Comparison of ENCODE assay signal across 23 mouse cellular contexts in genomic region chr17:62905692-62906445, GRCm38 (mm10). TPM values are rescaled to one million over a fixed set of nuclear protein-coding genes. Genes with fewer than 3 reads are reported as not detected.
A peak's percentile ranks its signal among the peaks of the same experiment; 100 is the strongest.
DNase-seq lines count a peak whose midpoint lies in the region; ATAC-seq and TF ChIP-seq lines count a peak whose summit lies in the region.
"Had no signal": no experiment of that assay in that cellular context is flagged by ENCODE, and none has a peak within 500 bp of the region (broad histone marks: within the 10 kb centered on the region; RNA-seq: fewer than 3 reads in every experiment).

No protein-coding gene starts in this region.

- no peaks in the 10 kb centered on the region for H3K4me1 ChIP-seq in hindbrain, embryonic 11.5 days (replicated peaks; ENCODE audit: control insufficient read depth, insufficient read depth, low read length)
- H3K4me1 ChIP-seq in hindbrain, embryonic 10.5 days (replicated peaks), result peaks cover 3% of the 10 kb centered on the region; the same call in 1 of the 2 replicates
- H3K4me1 ChIP-seq in embryonic facial prominence, embryonic 13.5 days, result peaks cover 5% of the 10 kb centered on the region
- no peaks in the 10 kb centered on the region; the same call in 1 of the 2 replicates for H3K4me1 ChIP-seq in hindbrain, embryonic 16.5 days (ENCODE audit: control insufficient read depth, insufficient read depth, low read depth, low read length)
- 0 out of 2 replicates have a peak, but pooled peaks cover 4% of the 10 kb centered on the region for H3K4me1 ChIP-seq in neural tube, embryonic 14.5 days (ENCODE audit: control insufficient read depth, insufficient read depth, low read length)
- no peaks in the 10 kb centered on the region for H3K4me1 ChIP-seq in stomach, postnatal 0 days (replicated peaks; ENCODE audit: control insufficient read depth, insufficient read depth)
- H3K4me1 ChIP-seq: heart, embryonic 12.5 days had no signal

- H3K27ac ChIP-seq in hindbrain, embryonic 11.5 days (ENCODE audit: low read depth, low read length), result no peak overlapping the region
- no peak overlapping the region for H3K27ac ChIP-seq in hindbrain, embryonic 10.5 days
- H3K27ac ChIP-seq in embryonic facial prominence, embryonic 13.5 days, result no peak overlapping the region
- H3K27ac ChIP-seq in hindbrain, embryonic 16.5 days (ENCODE audit: low read depth, low read length), result no peak overlapping the region
- no peak overlapping the region for H3K27ac ChIP-seq in neural tube, embryonic 14.5 days (ENCODE audit: low read depth, low read length)
- no peak overlapping the region for H3K27ac ChIP-seq in stomach, postnatal 0 days (replicated peaks)

- ATAC-seq in hindbrain, embryonic 11.5 days (ENCODE audit: low FRiP score), result peak; percentile 47; the same call in 1 of the 2 replicates
- no peak for ATAC-seq in embryonic facial prominence, embryonic 13.5 days (ENCODE audit: insufficient number of reproducible peaks, insufficient read depth, low FRiP score, low TSS enrichment, low read depth)
- ATAC-seq in hindbrain, embryonic 16.5 days, result no peak
- 0 out of 2 replicates have a peak, but pooled peaks have one; percentile 34 for ATAC-seq in neural tube, embryonic 14.5 days (ENCODE audit: low read depth)
- ATAC-seq in stomach, postnatal 0 days (ENCODE audit: low FRiP score, low TSS enrichment), result no peak
- ATAC-seq: CD4-positive, CD25-positive, alpha-beta regulatory T cell, adult 4 months; forebrain, postnatal 0 days; inflammation-experienced regulatory T-cells, adult 6 months had no signal

- TF ChIP-seq CTCF in stomach, postnatal 0 days (IDR thresholded peaks at IDR 0.05; ENCODE audit: low read depth), result no peak

- WGBS in hindbrain, embryonic 11.5 days, result 66% methylated on average over 16 of the region's 16 CpGs
- 69% methylated on average over 16 of the region's 16 CpGs for WGBS in hindbrain, embryonic 10.5 days
- 36% methylated on average over 16 of the region's 16 CpGs for WGBS in embryonic facial prominence, embryonic 13.5 days
- WGBS in hindbrain, embryonic 16.5 days, result 51% methylated on average over 16 of the region's 16 CpGs
- 46% methylated on average over 16 of the region's 16 CpGs for WGBS in neural tube, embryonic 14.5 days
- WGBS in stomach, postnatal 0 days, result 70% methylated on average over 16 of the region's 16 CpGs

- TF ChIP-seq EP300 in stomach, postnatal 0 days (optimal IDR thresholded peaks at IDR 0.05), result no peak

- no peaks in the 10 kb centered on the region for H3K27me3 ChIP-seq in hindbrain, embryonic 11.5 days (ENCODE audit: control insufficient read depth, insufficient read depth, low read length)
- no peaks in the 10 kb centered on the region for H3K27me3 ChIP-seq in hindbrain, embryonic 10.5 days (ENCODE audit: insufficient read depth, poor library complexity, severe bottlenecking)
- no peaks in the 10 kb centered on the region for H3K27me3 ChIP-seq in embryonic facial prominence, embryonic 13.5 days
- H3K27me3 ChIP-seq in hindbrain, embryonic 16.5 days (replicated peaks; ENCODE audit: control insufficient read depth, insufficient read depth, low read length), result no peaks in the 10 kb centered on the region
- no peaks in the 10 kb centered on the region for H3K27me3 ChIP-seq in neural tube, embryonic 14.5 days (ENCODE audit: control insufficient read depth, insufficient read depth, low read length)
- no peaks in the 10 kb centered on the region for H3K27me3 ChIP-seq in stomach, postnatal 0 days (ENCODE audit: control insufficient read depth, insufficient read depth, low read length)
- H3K27me3 ChIP-seq: heart, embryonic 12.5 days had no signal

- H3K4me2 ChIP-seq in hindbrain, embryonic 11.5 days (replicated peaks; ENCODE audit: low read depth, low read length), result no peak overlapping the region
- H3K4me2 ChIP-seq in embryonic facial prominence, embryonic 13.5 days, result peak overlapping the region; percentile 24; the same call in 1 of the 2 replicates
- peak overlapping the region; percentile 35 for H3K4me2 ChIP-seq in hindbrain, embryonic 16.5 days (ENCODE audit: low read length)
- 0 out of 2 replicates have a peak overlapping the region, but pooled peaks have one; percentile 7 for H3K4me2 ChIP-seq in neural tube, embryonic 14.5 days (ENCODE audit: low read depth, low read length)
- H3K4me2 ChIP-seq in stomach, postnatal 0 days (replicated peaks; ENCODE audit: low read depth), result no peak overlapping the region
- H3K4me2 ChIP-seq: heart, embryonic 12.5 days had no signal

- no peaks in the 10 kb centered on the region for H3K36me3 ChIP-seq in hindbrain, embryonic 11.5 days (ENCODE audit: control insufficient read depth, insufficient read depth, low read length)
- no peaks in the 10 kb centered on the region for H3K36me3 ChIP-seq in hindbrain, embryonic 10.5 days
- no peaks in the 10 kb centered on the region for H3K36me3 ChIP-seq in embryonic facial prominence, embryonic 13.5 days
- no peaks in the 10 kb centered on the region for H3K36me3 ChIP-seq in hindbrain, embryonic 16.5 days (ENCODE audit: control insufficient read depth, insufficient read depth, low read length)
- no peaks in the 10 kb centered on the region for H3K36me3 ChIP-seq in neural tube, embryonic 14.5 days (ENCODE audit: control insufficient read depth, insufficient read depth, low read length)
- no peaks in the 10 kb centered on the region for H3K36me3 ChIP-seq in stomach, postnatal 0 days (ENCODE audit: control insufficient read depth, insufficient read depth, low read length)
- H3K36me3 ChIP-seq: heart, embryonic 12.5 days had no signal

- intact Hi-C loops in heart, postnatal 14 days (cut with DNase I), result no loop called here

- peak; percentile 12 for DNase-seq in hindbrain, embryonic 11.5 days (ENCODE audit: low spot score)
- DNase-seq in hindbrain, embryonic 10.5 days (ENCODE audit: low spot score), result no peak
- DNase-seq in stomach, postnatal 0 days (ENCODE audit: low spot score), result no peak
- no peak for DNase-seq in heart, postnatal 14 days
- DNase-seq: adrenal gland, postnatal 36 days; cerebellum, adult 11 months; cerebellum, adult 9-11 months; forebrain, postnatal 0 days; gastrocnemius, postnatal 14 days; heart, adult 18-20 months; heart, postnatal 10 days; kidney, adult 8-10 months; kidney, postnatal 10 days; lung, postnatal 4 days; thymus, postnatal 14 days had no signal

- no peak overlapping the region for H3K4me3 ChIP-seq in hindbrain, embryonic 11.5 days (ENCODE audit: low read depth, low read length)
- no peak overlapping the region for H3K4me3 ChIP-seq in hindbrain, embryonic 10.5 days
- H3K4me3 ChIP-seq in embryonic facial prominence, embryonic 13.5 days, result no peak overlapping the region
- H3K4me3 ChIP-seq in hindbrain, embryonic 16.5 days (ENCODE audit: low read length), result no peak overlapping the region
- H3K4me3 ChIP-seq in neural tube, embryonic 14.5 days (ENCODE audit: low read depth, low read length), result no peak overlapping the region
- H3K4me3 ChIP-seq in stomach, postnatal 0 days (ENCODE audit: low read depth, low read length), result no peak overlapping the region
- H3K4me3 ChIP-seq: heart, embryonic 12.5 days; myocyte had no signal

- H3K9ac ChIP-seq in hindbrain, embryonic 11.5 days (ENCODE audit: low read depth, low read length), result no peak overlapping the region
- H3K9ac ChIP-seq in embryonic facial prominence, embryonic 13.5 days, result no peak overlapping the region
- H3K9ac ChIP-seq in hindbrain, embryonic 16.5 days (ENCODE audit: low read depth, low read length), result peak overlapping the region; percentile 41; the same call in 1 of the 2 replicates
- H3K9ac ChIP-seq in neural tube, embryonic 14.5 days (replicated peaks; ENCODE audit: low read depth, low read length), result no peak overlapping the region
- H3K9ac ChIP-seq in stomach, postnatal 0 days (ENCODE audit: low read length), result no peak overlapping the region
- H3K9ac ChIP-seq: forebrain, postnatal 0 days; heart, embryonic 12.5 days had no signal

- no peaks in the 10 kb centered on the region for H3K9me3 ChIP-seq in hindbrain, embryonic 11.5 days (ENCODE audit: control insufficient read depth, low read length)
- H3K9me3 ChIP-seq in hindbrain, embryonic 10.5 days, result no peaks in the 10 kb centered on the region
- H3K9me3 ChIP-seq in embryonic facial prominence, embryonic 13.5 days, result no peaks in the 10 kb centered on the region
- H3K9me3 ChIP-seq in hindbrain, embryonic 16.5 days (ENCODE audit: control insufficient read depth, low read length), result no peaks in the 10 kb centered on the region
- H3K9me3 ChIP-seq in neural tube, embryonic 14.5 days (ENCODE audit: control insufficient read depth, low read length), result no peaks in the 10 kb centered on the region
- no peaks in the 10 kb centered on the region for H3K9me3 ChIP-seq in stomach, postnatal 0 days (ENCODE audit: control insufficient read depth, low read length)
- H3K9me3 ChIP-seq: heart, embryonic 12.5 days had no signal

RNA-seq across cellular contexts. Expression of gene Efna5, which starts 24.8 kb away (rescaled TPM):
- polyA plus RNA-seq in hindbrain, embryonic 11.5 days (2014; fragmentation: Nextera tagmentation; extraction: Ambion mirVana), result 46.0 and 56.7 TPM in 2 replicates
- 40.5 and 50.5 TPM in 2 replicates for polyA plus RNA-seq in hindbrain, embryonic 10.5 days (2016; fragmentation: Nextera tagmentation; extraction: Ambion mirVana)
- 109 and 119 TPM in 2 replicates for polyA plus RNA-seq in embryonic facial prominence, embryonic 13.5 days (2015; fragmentation: Nextera tagmentation; extraction: Ambion mirVana)
- polyA plus RNA-seq in hindbrain, embryonic 16.5 days (2015; fragmentation: Nextera tagmentation; extraction: Ambion mirVana), result 32.3 and 37.5 TPM in 2 replicates
- 65.4 and 67.4 TPM in 2 replicates for polyA plus RNA-seq in neural tube, embryonic 14.5 days (2014; fragmentation: Nextera tagmentation; extraction: Ambion mirVana)
- 23.3 and 23.9 TPM in 2 replicates for polyA plus RNA-seq in stomach, postnatal 0 days (2015; fragmentation: Nextera tagmentation; extraction: Ambion mirVana)
- 10 to 100 TPM; 23.6 to 24.8 TPM for total RNA-seq in heart, postnatal 14 days (2021)
- total RNA-seq: megakaryocyte-erythroid progenitor cell, adult 5-6 weeks had no signal

Comparison
In these comparisons a context has a peak if more than half of its experiments do, and no peak if none do; other contexts are left out.
1. ATAC-seq: peak in hindbrain, embryonic 11.5 days (single experiment) and neural tube, embryonic 14.5 days (single experiment); none in embryonic facial prominence, embryonic 13.5 days (single experiment), hindbrain, embryonic 16.5 days (single experiment) and stomach, postnatal 0 days (single experiment).
2. H3K4me2 ChIP-seq: peak in embryonic facial prominence, embryonic 13.5 days (single experiment), hindbrain, embryonic 16.5 days (single experiment) and neural tube, embryonic 14.5 days (single experiment); none in hindbrain, embryonic 11.5 days (single experiment) and stomach, postnatal 0 days (single experiment).